Mouse (Mus musculus) ES-E14 (cell line): Measurements from ENCODE around the gene Cacna1h. TPM values are rescaled to one million over a fixed set of nuclear protein-coding genes. Genes with fewer than 3 reads are reported as not detected.

Source experiments
- DNase-seq: peaks from one replicate; pipeline ENCODE4 v3.0.0-alpha.2; 2013; ENCODE audit warnings: low read depth, low spot score
- H3K27ac ChIP-seq: 2 replicates; pipeline ENCODE4 v1.5.1; 2012; ENCODE audit warnings: low read depth, mild to moderate bottlenecking, low read length, moderate library complexity, mixed read lengths; ENCODE audit not compliant: poor library complexity, insufficient read depth, severe bottlenecking
- H3K36me3 ChIP-seq: 2 replicates; pipeline ENCODE4 v1.6.1; 2012; ENCODE audit warnings: mild to moderate bottlenecking, low read length, moderate library complexity, mixed read lengths; ENCODE audit not compliant: control insufficient read depth, poor library complexity, insufficient read depth, severe bottlenecking
- H3K4me1 ChIP-seq, 2 experiments: fragments of 150-350 bp in 1 of 2; sonication (generic) in 1 of 2; 2 replicates each; pipeline ENCODE4 v1.6.1; 2012; ENCODE audit warnings: low read length in 2 of 2, mild to moderate bottlenecking in 1 of 2, mixed read lengths in 1 of 2; ENCODE audit not compliant: control insufficient read depth in 2 of 2, insufficient read depth in 2 of 2, poor library complexity in 1 of 2
- H3K4me3 ChIP-seq, 2 experiments: fragments of 150-350 bp in 1 of 2; sonication (generic) in 1 of 2; 2 replicates each; pipeline ENCODE4 v1.5.1; 2012; ENCODE audit warnings: low read length in 2 of 2, low read depth in 1 of 2, mild to moderate bottlenecking in 1 of 2, mixed read lengths in 1 of 2; ENCODE audit not compliant: insufficient read depth in 1 of 2, poor library complexity in 1 of 2, severe bottlenecking in 1 of 2
- H3K9ac ChIP-seq: 2 replicates; pipeline ENCODE4 v1.6.1; 2012; ENCODE audit warnings: low read depth, mild to moderate bottlenecking, low read length, mixed read lengths; ENCODE audit not compliant: poor library complexity, insufficient read depth, severe bottlenecking
- H3K9me3 ChIP-seq: fragments of 150-350 bp; sonication (generic); 2 replicates; pipeline ENCODE4 v1.6.1; 2012; ENCODE audit warnings: low read depth, mild to moderate bottlenecking, low read length; ENCODE audit not compliant: control insufficient read depth, insufficient read depth
- CHD2 ChIP-seq: IDR thresholded peaks from 2 replicates; pipeline ENCODE4 v1.6.1; 2014; ENCODE audit warnings: mild to moderate bottlenecking, low read depth, low read length, inconsistent platforms
- HCFC1 ChIP-seq: IDR thresholded peaks from 2 replicates; pipeline ENCODE4 v1.6.1; 2012; ENCODE audit warnings: low read length, inconsistent platforms, borderline replicate concordance; ENCODE audit not compliant: insufficient read depth
- MAFK ChIP-seq: IDR thresholded peaks from 2 replicates; pipeline ENCODE4 v1.6.1; 2014; ENCODE audit warnings: mild to moderate bottlenecking, low read depth, low read length, inconsistent platforms; ENCODE audit not compliant: insufficient read depth
- ZC3H11A ChIP-seq: IDR thresholded peaks from 2 replicates; pipeline ENCODE4 v1.6.1; 2012; ENCODE audit warnings: low read depth, mild to moderate bottlenecking, inconsistent platforms, low read length, borderline replicate concordance
- ZNF384 ChIP-seq: IDR thresholded peaks from 2 replicates; pipeline ENCODE4 v1.6.1; 2012; ENCODE audit warnings: low read depth, low read length, inconsistent platforms
- in situ Hi-C, 2 experiments: fragments of 600-800 bp; cut with MboI; formaldehyde crosslinking; loops; one replicate each; pipeline ENCODE4 v1.15.1; 2025; ENCODE audit warnings: low sequenced_read_pairs in 2 of 2, inconsistent platforms in 1 of 2; ENCODE audit not compliant: unreplicated experiment in 2 of 2
- total RNA-seq: library from RNA; depleted of rRNA; stranded (reverse); fragments of 300-350 nt; gene quantifications from 2 replicates; pipeline ENCODE4 v1.2.3, GENCODE M21; 2012

The Cacna1h gene
- total RNA-seq, 1 experiment = 2.1 TPM

- Histone ChIP-seq H3K36me3 (no peaks in the 10 kb centered on the region), H3K4me3 (peak overlapping the region in 1 of 2 experiments; percentile 42; a peak in 1 of 4 replicates), H3K4me1 (peaks cover 0 to 2% of the 10 kb centered on the region in 2 experiments; a peak in 1 of 4 replicates), H3K9ac (no peak overlapping the region), H3K27ac (no peak overlapping the region), H3K9me3 (no peaks in the 10 kb centered on the region)
- in situ Hi-C loops = loop anchor here in 1 of 2 experiments (10.0 kb wide), 1 partner anchor 219 kb away; no protein-coding TSS in a partner anchor
- TF ChIP-seq HCFC1 (no peak), ZC3H11A (peak; percentile 68; the same call in 1 of the 2 replicates)
- DNase-seq = peak; percentile 56
Observed at GRCm38 (mm10) chr17:25475946-25476744, 42.6 kb upstream of the Cacna1h start.

GRCm38 (mm10) chr17:25474330-25475077 lies 40.9 kb upstream of the Cacna1h start:
- H3K9me3 ChIP-seq = no peaks in the 10 kb centered on the region
- peak; percentile 88 for DNase-seq
- no peaks in the 10 kb centered on the region for H3K36me3 ChIP-seq
- no peak for TF ChIP-seq CHD2
- TF ChIP-seq ZNF384 = no peak
- no peak for TF ChIP-seq MAFK
- TF ChIP-seq ZC3H11A = no peak
- no peak for TF ChIP-seq HCFC1
- peak overlapping the region; percentile 19; the same call in 1 of the 2 replicates for H3K9ac ChIP-seq
- H3K27ac ChIP-seq = no peak overlapping the region
- H3K4me1 ChIP-seq = peaks cover 0 to 2% of the 10 kb centered on the region in 2 experiments; a peak in 1 of 4 replicates
- H3K4me3 ChIP-seq = peak overlapping the region; percentile 39 to 56; a peak in 3 of 4 replicates
- in situ Hi-C loops = loop anchor here (5.0 to 10.0 kb wide), 2 partner anchors 72 to 220 kb away; no protein-coding TSS in a partner anchor

GRCm38 (mm10) chr17:25472044-25472443 lies 38.5 kb upstream of the Cacna1h start:
- H3K4me3 ChIP-seq = peak overlapping the region; percentile 28 to 51; a peak in 3 of 4 replicates
- no peaks in the 10 kb centered on the region for H3K36me3 ChIP-seq
- H3K27ac ChIP-seq = no peak overlapping the region
- no peak overlapping the region for H3K9ac ChIP-seq
- DNase-seq = no peak
- peaks cover 0 to 2% of the 10 kb centered on the region in 2 experiments; a peak in 1 of 4 replicates for H3K4me1 ChIP-seq
- in situ Hi-C loops = loop anchor here (5.0 to 10.0 kb wide), 2 partner anchors 70 to 223 kb away; no protein-coding TSS in a partner anchor
- TF ChIP-seq ZNF384 = no peak
- no peak for TF ChIP-seq MAFK
- TF ChIP-seq ZC3H11A = no peak
- no peak for TF ChIP-seq CHD2
- no peak for TF ChIP-seq HCFC1
- H3K9me3 ChIP-seq = no peaks in the 10 kb centered on the region

- no peaks in the 10 kb centered on the region for H3K9me3 ChIP-seq
- H3K27ac ChIP-seq = no peak overlapping the region
- H3K4me3 ChIP-seq = peak overlapping the region; percentile 28 to 51; a peak in 3 of 4 replicates
- TF ChIP-seq ZC3H11A (no peak), HCFC1 (no peak), CHD2 (no peak), ZNF384 (no peak), MAFK (no peak)
- H3K4me1 ChIP-seq = peaks cover 0 to 2% of the 10 kb centered on the region in 2 experiments; a peak in 1 of 4 replicates
- H3K9ac ChIP-seq = no peak overlapping the region
- DNase-seq = no peak
- in situ Hi-C loops = loop anchor here (5.0 to 10.0 kb wide), 2 partner anchors 69 to 223 kb away; no protein-coding TSS in a partner anchor
- H3K36me3 ChIP-seq = no peaks in the 10 kb centered on the region
Observed at GRCm38 (mm10) chr17:25471418-25471817, 37.8 kb upstream of the Cacna1h start.
